Mouse (Mus musculus) forebrain, embryonic 13.5 days (tissue): Measurements from ENCODE around the gene Mxd4. TPM values are rescaled to one million over a fixed set of nuclear protein-coding genes. Genes with fewer than 3 reads are reported as not detected.

Experiments
- ATAC-seq: fragments of 200-750 bp; cut with Nextera tagmentation; 2 replicates; pipeline ENCODE4 v1.8.0; 2017
- H3K27ac ChIP-seq: fragments of 300-500 bp; sonication (generic); 2 replicates; pipeline ENCODE4 v1.5.1; 2015; ENCODE audit warnings: inconsistent platforms, mild to moderate bottlenecking, moderate library complexity
- H3K27me3 ChIP-seq: fragments of 300-500 bp; sonication (generic); 2 replicates; pipeline ENCODE4 v1.6.1; 2015; ENCODE audit warnings: mild to moderate bottlenecking, inconsistent platforms
- H3K36me3 ChIP-seq: fragments of 300-500 bp; sonication (generic); 2 replicates; pipeline ENCODE4 v1.6.1; 2015; ENCODE audit warnings: mild to moderate bottlenecking, inconsistent platforms; ENCODE audit not compliant: poor library complexity, severe bottlenecking
- H3K4me1 ChIP-seq: fragments of 300-500 bp; sonication (generic); 2 replicates; pipeline ENCODE4 v1.6.1; 2015; ENCODE audit warnings: inconsistent platforms
- H3K4me2 ChIP-seq: fragments of 300-500 bp; sonication (generic); 2 replicates; pipeline ENCODE4 v1.6.1; 2015; ENCODE audit warnings: inconsistent platforms, mild to moderate bottlenecking, moderate library complexity
- H3K4me3 ChIP-seq: fragments of 300-500 bp; sonication (generic); 2 replicates; pipeline ENCODE4 v1.5.1; 2015; ENCODE audit warnings: mild to moderate bottlenecking, inconsistent platforms
- H3K9ac ChIP-seq: fragments of 300-500 bp; sonication (generic); 2 replicates; pipeline ENCODE4 v1.6.1; 2015; ENCODE audit warnings: mild to moderate bottlenecking, inconsistent platforms
- H3K9me3 ChIP-seq: fragments of 300-500 bp; sonication (generic); replicated peaks from 2 replicates; pipeline ENCODE4 v1.6.1; 2016; ENCODE audit warnings: inconsistent platforms
- WGBS: fragments of 180-500 bp; shearing (Covaris S2); methylation state at CpG from one replicate; pipeline ENCODE4 v1.1.7; 2015; 5-methylcytosine and 5-hydroxymethylcytosine counted together
- polyA plus RNA-seq: library from polyadenylated mRNA; unstranded; fragments of >200 nt; fragmentation: Nextera tagmentation; extraction: Ambion mirVana; gene quantifications from 2 replicates; pipeline ENCODE4 v1.2.1, GENCODE M21; 2015

Mxd4 gene
- polyA plus RNA-seq, 1 experiment from 2014 or later, result 28.2 TPM

GRCm38 (mm10) chr5:34194975-34195662, 7.6 kb upstream of the Mxd4 start:
- Histone ChIP-seq H3K9me3 (no peaks in the 10 kb centered on the region), H3K27ac (no peak overlapping the region), H3K36me3 (no peaks in the 10 kb centered on the region), H3K9ac (no peak overlapping the region), H3K27me3 (no peaks in the 10 kb centered on the region), H3K4me3 (no peak overlapping the region), H3K4me1 (no peaks in the 10 kb centered on the region), H3K4me2 (no peak overlapping the region)
- WGBS, result 85% methylated on average over 6 of the region's 6 CpGs
- no peak for ATAC-seq

- Histone ChIP-seq H3K36me3 (no peaks in the 10 kb centered on the region), H3K9me3 (no peaks in the 10 kb centered on the region), H3K9ac (no peak overlapping the region), H3K4me2 (no peak overlapping the region), H3K27me3 (peaks cover 6% of the 10 kb centered on the region; the same call in 1 of the 2 replicates), H3K4me1 (no peaks in the 10 kb centered on the region), H3K27ac (no peak overlapping the region), H3K4me3 (no peak overlapping the region)
- ATAC-seq, result no peak
- 43% methylated on average over 1 of the region's 1 CpGs for WGBS
Observed at GRCm38 (mm10) chr5:34194426-34194825, 6.9 kb upstream of the Mxd4 start.

GRCm38 (mm10) chr5:34191843-34192242, 4.3 kb upstream of the Mxd4 start:
- Histone ChIP-seq H3K9me3 (no peaks in the 10 kb centered on the region), H3K36me3 (no peaks in the 10 kb centered on the region), H3K27ac (no peak overlapping the region), H3K27me3 (peaks cover 8% of the 10 kb centered on the region; the same call in 1 of the 2 replicates), H3K9ac (0 out of 2 replicates have a peak overlapping the region, but pooled peaks have one; percentile 8), H3K4me2 (no peak overlapping the region), H3K4me3 (no peak overlapping the region), H3K4me1 (peaks cover 9% of the 10 kb centered on the region)
- no peak for ATAC-seq
- WGBS, result 80% methylated on average over 4 of the region's 4 CpGs

- 43% methylated on average over 4 of the region's 4 CpGs for WGBS
- ATAC-seq, result no peak
Observed at GRCm38 (mm10) chr5:34191021-34191420, 3.5 kb upstream of the Mxd4 start.

GRCm38 (mm10) chr5:34189521-34189920, 2.0 kb upstream of the Mxd4 start:
- Histone ChIP-seq H3K4me2 (no peak overlapping the region), H3K4me1 (peaks cover 30% of the 10 kb centered on the region), H3K27me3 (peaks cover 8% of the 10 kb centered on the region; the same call in 1 of the 2 replicates), H3K9me3 (no peaks in the 10 kb centered on the region), H3K4me3 (no peak overlapping the region), H3K27ac (no peak overlapping the region), H3K9ac (no peak overlapping the region), H3K36me3 (no peaks in the 10 kb centered on the region)
- 76% methylated on average over 1 of the region's 1 CpGs for WGBS
- ATAC-seq, result no peak

More at GRCm38 (mm10) chr5:34191021-34191420, 3.5 kb upstream of the Mxd4 start:
- Histone ChIP-seq H3K4me2 (no peak overlapping the region), H3K36me3 (no peaks in the 10 kb centered on the region), H3K9ac (no peak overlapping the region), H3K27ac (no peak overlapping the region), H3K4me3 (no peak overlapping the region), H3K4me1 (peaks cover 17% of the 10 kb centered on the region), H3K9me3 (no peaks in the 10 kb centered on the region), H3K27me3 (peaks cover 8% of the 10 kb centered on the region; the same call in 1 of the 2 replicates)

- Histone ChIP-seq H3K4me3 (0 out of 2 replicates have a peak overlapping the region, but pooled peaks have one; percentile 88), H3K36me3 (no peaks in the 10 kb centered on the region), H3K4me2 (no peak overlapping the region), H3K27ac (no peak overlapping the region), H3K4me1 (peaks cover 37% of the 10 kb centered on the region), H3K27me3 (peaks cover 8% of the 10 kb centered on the region; the same call in 1 of the 2 replicates), H3K9me3 (no peaks in the 10 kb centered on the region), H3K9ac (no peak overlapping the region)
- WGBS, result 84% methylated on average over 2 of the region's 2 CpGs
- ATAC-seq, result no peak
Observed at GRCm38 (mm10) chr5:34188856-34189255, 1.3 kb upstream of the Mxd4 start.

GRCm38 (mm10) chr5:34186961-34187391, 544 bp downstream of the Mxd4 start:
- H3K4me3 ChIP-seq, result peak overlapping the region; percentile 88
- under 1% methylated on average over 43 of the region's 46 CpGs for WGBS
- peaks cover 3% of the 10 kb centered on the region; the same call in 1 of the 2 replicates for H3K36me3 ChIP-seq
- peaks cover 48% of the 10 kb centered on the region for H3K4me1 ChIP-seq
- H3K9me3 ChIP-seq, result no peaks in the 10 kb centered on the region
- peak overlapping the region; percentile 84 for H3K4me2 ChIP-seq
- peak; percentile 13 for ATAC-seq
- peak overlapping the region; percentile 89 for H3K9ac ChIP-seq
- peak overlapping the region; percentile 82 for H3K27ac ChIP-seq
- H3K27me3 ChIP-seq, result peaks cover 8% of the 10 kb centered on the region; the same call in 1 of the 2 replicates

GRCm38 (mm10) chr5:34186391-34186790, 1.1 kb downstream of the Mxd4 start:
- 66% methylated on average over 2 of the region's 2 CpGs for WGBS
- Histone ChIP-seq H3K4me2 (peak overlapping the region; percentile 84), H3K9me3 (no peaks in the 10 kb centered on the region), H3K36me3 (peaks cover 5% of the 10 kb centered on the region; the same call in 1 of the 2 replicates), H3K9ac (peak overlapping the region; percentile 89), H3K4me1 (peaks cover 48% of the 10 kb centered on the region), H3K27ac (no peak overlapping the region), H3K4me3 (peak overlapping the region; percentile 88), H3K27me3 (peaks cover 8% of the 10 kb centered on the region; the same call in 1 of the 2 replicates)
- ATAC-seq, result no peak

GRCm38 (mm10) chr5:34185791-34186190, 1.7 kb downstream of the Mxd4 start:
- peak overlapping the region; percentile 84 for H3K4me2 ChIP-seq
- no peaks in the 10 kb centered on the region for H3K9me3 ChIP-seq
- peak overlapping the region; percentile 88 for H3K4me3 ChIP-seq
- H3K27ac ChIP-seq, result no peak overlapping the region
- no peak for ATAC-seq
- peaks cover 8% of the 10 kb centered on the region; the same call in 1 of the 2 replicates for H3K27me3 ChIP-seq
- peaks cover 10% of the 10 kb centered on the region; the same call in 1 of the 2 replicates for H3K36me3 ChIP-seq
- peak overlapping the region; percentile 89 for H3K9ac ChIP-seq
- H3K4me1 ChIP-seq, result peaks cover 48% of the 10 kb centered on the region

GRCm38 (mm10) chr5:34185051-34185580, 2.4 kb downstream of the Mxd4 start:
- Histone ChIP-seq H3K4me3 (no peak overlapping the region), H3K9ac (peak overlapping the region; percentile 89; the same call in 1 of the 2 replicates), H3K27me3 (peaks cover 8% of the 10 kb centered on the region; the same call in 1 of the 2 replicates), H3K36me3 (peaks cover 14% of the 10 kb centered on the region; the same call in 1 of the 2 replicates), H3K9me3 (no peaks in the 10 kb centered on the region), H3K4me1 (peaks cover 48% of the 10 kb centered on the region), H3K27ac (no peak overlapping the region), H3K4me2 (peak overlapping the region; percentile 84)
- no peak for ATAC-seq
- WGBS, result 93% methylated on average over 1 of the region's 1 CpGs

- Histone ChIP-seq H3K9me3 (no peaks in the 10 kb centered on the region), H3K4me2 (no peak overlapping the region)
Observed at GRCm38 (mm10) chr5:34183976-34184375, 3.5 kb downstream of the Mxd4 start.

More at GRCm38 (mm10) chr5:34183976-34184375, 3.5 kb downstream of the Mxd4 start:
- no peak for ATAC-seq
- H3K27ac ChIP-seq, result no peak overlapping the region
- H3K27me3 ChIP-seq, result no peaks in the 10 kb centered on the region
- 92% methylated on average over 3 of the region's 3 CpGs for WGBS
- H3K9ac ChIP-seq, result no peak overlapping the region; the same call in 1 of the 2 replicates
- peaks cover 48% of the 10 kb centered on the region for H3K4me1 ChIP-seq
- no peak overlapping the region for H3K4me3 ChIP-seq
- H3K36me3 ChIP-seq, result peaks cover 18% of the 10 kb centered on the region; the same call in 1 of the 2 replicates
